Mouse (Mus musculus) lung, postnatal 0 days (tissue): ENCODE results near the gene Immp2l.

Source experiments
- CTCF ChIP-seq: IDR thresholded peaks from 2 replicates; pipeline ENCODE4 v1.5.1; 2016; ENCODE audit warnings: antibody characterized with exemption, mild to moderate bottlenecking
- EP300 ChIP-seq: IDR thresholded peaks from 2 replicates; pipeline ENCODE4 v1.6.1; 2016; ENCODE audit warnings: antibody characterized with exemption, mild to moderate bottlenecking, control low read depth

DNA sequence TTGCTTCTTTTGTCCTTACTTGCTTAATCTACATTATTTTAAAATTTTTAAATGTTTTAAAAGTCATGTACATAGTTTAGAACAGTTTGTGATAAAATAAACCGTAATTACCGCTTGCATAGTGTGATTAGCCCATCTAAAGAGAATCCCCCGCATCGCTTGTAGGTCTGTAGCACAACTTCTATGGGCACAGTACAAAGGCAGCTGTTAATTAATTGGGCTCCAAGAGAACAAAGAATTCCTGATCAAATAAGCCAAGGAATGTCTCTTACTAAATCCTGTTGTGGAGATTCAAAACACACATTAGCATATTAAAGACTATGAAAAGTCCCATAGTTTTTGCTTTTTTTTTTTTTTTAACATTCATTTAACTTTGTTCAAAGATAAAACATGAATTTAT, 32.2 kb upstream of the Immp2l start:
- no peak for TF ChIP-seq CTCF
- TF ChIP-seq EP300: no peak
